Mouse (Mus musculus): ENCODE results near the gene Vmn1r91.
"Not testable (repeated sequence)": the region's sequence is repeated elsewhere in the genome, so short reads cannot be mapped to it uniquely, and the experiment has no call there.

The Vmn1r91 gene

DNA sequence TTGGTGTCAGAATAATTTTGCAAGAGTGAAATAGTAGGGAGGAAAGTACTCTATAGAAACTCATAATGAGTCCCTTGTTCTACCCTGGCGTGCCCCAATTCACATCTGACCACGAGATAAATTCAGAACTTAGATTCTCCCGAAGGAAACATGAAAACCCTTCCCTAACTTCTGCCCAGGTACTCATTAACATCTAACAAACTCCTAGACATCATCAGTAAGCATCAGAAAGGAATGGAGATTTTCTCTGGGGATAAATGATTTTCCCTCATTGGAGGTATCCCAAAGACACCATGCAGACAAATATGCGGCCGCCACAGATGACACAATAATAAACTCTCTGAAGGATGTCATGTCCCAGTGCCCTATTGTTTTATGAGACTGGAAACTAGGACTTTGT lies at the start of gene Vmn1r91:
Vmn1r91 (plus strand) TSS at position 301 of the 400 bp plus-strand sequence.
- not testable (repeated sequence) for ATAC-seq (ENCODE audit: insufficient number of reproducible peaks, low FRiP score, low TSS enrichment)

DNA sequence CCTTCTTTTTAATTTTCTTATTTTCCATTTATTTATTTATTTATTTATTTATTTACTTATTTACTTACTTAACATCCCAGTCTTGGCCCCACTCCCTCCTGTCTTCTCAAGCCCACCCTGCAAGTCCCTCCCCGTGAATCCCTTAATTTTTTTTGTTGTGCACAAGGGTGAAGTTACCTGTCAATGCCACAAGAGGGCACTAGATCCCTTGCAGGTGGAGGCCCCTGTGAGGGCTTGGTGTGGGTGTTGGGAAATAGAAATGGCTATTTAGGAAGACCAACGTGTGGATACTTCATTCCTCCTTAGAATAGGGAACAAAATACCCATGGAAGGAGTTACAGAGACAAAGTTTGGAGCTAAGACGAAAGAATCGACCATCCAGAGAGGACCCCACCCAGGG lies 35.4 kb upstream of the Vmn1r91 start:
- not testable (repeated sequence) for ATAC-seq (ENCODE audit: insufficient number of reproducible peaks, low FRiP score, low TSS enrichment)

DNA sequence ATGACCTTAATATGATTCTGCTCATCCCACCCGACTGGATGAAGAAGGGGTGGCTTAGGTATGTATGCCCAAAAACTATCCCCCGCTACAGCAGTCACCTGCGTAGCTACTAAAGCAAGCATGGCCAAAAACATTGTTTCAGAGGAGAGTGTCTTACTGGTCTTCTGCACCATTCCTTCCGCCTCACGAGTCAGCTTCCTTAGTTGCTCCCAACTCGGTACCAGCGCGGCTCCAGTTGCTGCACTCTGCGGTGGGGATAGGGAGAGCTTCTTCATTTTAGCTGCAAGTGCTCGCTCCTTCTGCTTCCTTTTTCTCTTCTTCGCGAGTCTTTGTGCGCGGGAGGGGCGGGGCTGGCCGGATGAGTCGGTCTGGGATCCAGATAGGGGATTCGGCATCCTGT lies 21.4 kb upstream of the Vmn1r91 start:
- ATAC-seq (ENCODE audit: insufficient number of reproducible peaks, low FRiP score, low TSS enrichment): not testable (repeated sequence)

DNA sequence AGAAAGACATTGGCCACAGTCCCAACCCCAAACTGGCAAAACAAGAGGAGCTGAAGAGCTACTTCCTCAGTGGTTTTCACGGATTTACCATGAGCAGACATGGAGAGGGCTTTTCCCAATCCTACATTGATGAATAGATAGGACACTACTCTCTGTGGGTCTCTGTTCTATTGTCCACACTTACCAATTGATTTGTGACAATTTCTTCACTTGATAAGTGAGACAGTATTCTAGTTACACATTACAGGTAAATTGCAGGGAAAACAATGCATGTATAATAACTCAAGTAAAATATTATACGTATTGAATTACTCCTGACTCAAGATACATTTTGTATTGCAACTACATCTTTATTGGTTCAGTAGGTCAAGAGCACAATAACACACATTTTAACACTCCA lies 23.0 kb downstream of the Vmn1r91 start, which contains the start of gene Gm16442:
Gm16442 (minus strand) TSS at position 101 of the 400 bp plus-strand sequence.
- not testable (repeated sequence) for ATAC-seq (ENCODE audit: insufficient number of reproducible peaks, low FRiP score, low TSS enrichment)

DNA sequence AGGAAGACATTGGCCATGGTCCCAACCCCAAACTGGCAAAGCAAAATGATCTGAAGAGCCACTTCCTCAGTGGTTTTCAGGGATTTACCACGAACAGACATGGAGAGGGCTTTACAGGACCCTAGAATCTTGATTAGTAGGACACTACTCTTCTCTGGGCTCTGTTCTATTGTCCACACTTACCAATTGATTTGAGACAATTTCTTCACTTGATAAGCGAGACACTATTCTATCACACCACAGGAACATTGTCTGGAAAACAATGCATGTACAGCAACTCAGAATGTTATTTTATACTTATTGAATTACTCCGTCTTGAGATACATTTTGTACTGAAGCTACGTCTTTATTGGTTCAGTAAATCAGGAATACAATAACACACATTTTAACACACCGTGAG lies 39.5 kb downstream of the Vmn1r91 start, which contains the start of gene Vmn1r93:
Vmn1r93 (minus strand) TSS at position 101 of the 400 bp plus-strand sequence.
- not testable (repeated sequence) for ATAC-seq (ENCODE audit: insufficient number of reproducible peaks, low FRiP score, low TSS enrichment)
